ENCODE assay signal across 13 mouse cellular contexts in genomic region chr11:113262062-113262461, GRCm38 (mm10).
A peak's percentile ranks its signal among the peaks of the same experiment; 100 is the strongest.
DNase-seq lines count a peak whose midpoint lies in the region; ATAC-seq lines count a peak whose summit lies in the region.
"Had no signal": no experiment of that assay in that cellular context is flagged by ENCODE, and none has a peak within 500 bp of the region (broad histone marks: within the 10 kb centered on the region; RNA-seq: fewer than 3 reads in every experiment).

No protein-coding gene starts in this region.

- H3K36me3 ChIP-seq in midbrain, embryonic 14.5 days (ENCODE audit: control insufficient read depth, insufficient read depth, low read length), result no peaks in the 10 kb centered on the region
- no peaks in the 10 kb centered on the region for H3K36me3 ChIP-seq in midbrain, embryonic 10.5 days
- H3K36me3 ChIP-seq in forebrain, embryonic 16.5 days (ENCODE audit: control insufficient read depth, insufficient read depth), result no peaks in the 10 kb centered on the region
- H3K36me3 ChIP-seq in stomach, embryonic 15.5 days, result no peaks in the 10 kb centered on the region
- H3K36me3 ChIP-seq: heart, embryonic 10.5 days had no signal

- H3K27me3 ChIP-seq in midbrain, embryonic 14.5 days (ENCODE audit: control insufficient read depth, insufficient read depth, low read length), result no peaks in the 10 kb centered on the region
- 0 out of 2 replicates have a peak, but pooled peaks cover 9% of the 10 kb centered on the region for H3K27me3 ChIP-seq in midbrain, embryonic 10.5 days (ENCODE audit: low read depth, poor library complexity, severe bottlenecking)
- H3K27me3 ChIP-seq in forebrain, embryonic 16.5 days (replicated peaks; ENCODE audit: control insufficient read depth, insufficient read depth, low read length), result no peaks in the 10 kb centered on the region
- H3K27me3 ChIP-seq in stomach, embryonic 15.5 days (replicated peaks), result no peaks in the 10 kb centered on the region

- no peak for ATAC-seq in midbrain, embryonic 14.5 days (ENCODE audit: low FRiP score, low TSS enrichment)
- peak; percentile 61 for ATAC-seq in forebrain, embryonic 16.5 days
- ATAC-seq in stomach, embryonic 15.5 days (ENCODE audit: insufficient read depth, low FRiP score, low read depth), result no peak
- ATAC-seq: intestine, embryonic 16.5 days had no signal

- whole genome bisulfite sequencing in midbrain, embryonic 14.5 days, result 19% methylated on average over 8 of the region's 8 CpGs
- 52% methylated on average over 8 of the region's 8 CpGs for WGBS in midbrain, embryonic 10.5 days
- WGBS in forebrain, embryonic 16.5 days, result 9% methylated on average over 8 of the region's 8 CpGs
- WGBS in stomach, embryonic 15.5 days, result 44% methylated on average over 8 of the region's 8 CpGs

- no peak overlapping the region for H3K9ac ChIP-seq in midbrain, embryonic 14.5 days (replicated peaks; ENCODE audit: low read length)
- 0 out of 2 replicates have a peak overlapping the region, but pooled peaks have one; percentile 8 for H3K9ac ChIP-seq in forebrain, embryonic 16.5 days (replicated peaks; ENCODE audit: low read depth, low read length)
- no peak overlapping the region for H3K9ac ChIP-seq in stomach, embryonic 15.5 days

- no peak overlapping the region for H3K4me3 ChIP-seq in midbrain, embryonic 14.5 days (replicated peaks; ENCODE audit: low read depth, low read length)
- H3K4me3 ChIP-seq in midbrain, embryonic 10.5 days, result no peak overlapping the region
- H3K4me3 ChIP-seq in forebrain, embryonic 16.5 days (replicated peaks; ENCODE audit: low read length), result no peak overlapping the region
- H3K4me3 ChIP-seq in stomach, embryonic 15.5 days (replicated peaks), result no peak overlapping the region
- H3K4me3 ChIP-seq: heart, embryonic 10.5 days; myocyte had no signal

- 0 out of 2 replicates have a peak, but pooled peaks cover 7% of the 10 kb centered on the region for H3K4me1 ChIP-seq in midbrain, embryonic 14.5 days (ENCODE audit: control insufficient read depth, insufficient read depth, low read length)
- H3K4me1 ChIP-seq in midbrain, embryonic 10.5 days, result peaks cover 46% of the 10 kb centered on the region
- peaks cover 26% of the 10 kb centered on the region for H3K4me1 ChIP-seq in forebrain, embryonic 16.5 days (replicated peaks; ENCODE audit: control insufficient read depth, insufficient read depth, low read length)
- H3K4me1 ChIP-seq in stomach, embryonic 15.5 days, result peaks cover 16% of the 10 kb centered on the region; the same call in 1 of the 2 replicates

- no peak overlapping the region for H3K27ac ChIP-seq in midbrain, embryonic 14.5 days (replicated peaks; ENCODE audit: low read depth, low read length)
- no peak overlapping the region; the same call in 1 of the 2 replicates for H3K27ac ChIP-seq in midbrain, embryonic 10.5 days (replicated peaks)
- H3K27ac ChIP-seq in forebrain, embryonic 16.5 days (ENCODE audit: low read length), result 0 out of 2 replicates have a peak overlapping the region, but pooled peaks have one; percentile 43
- H3K27ac ChIP-seq in stomach, embryonic 15.5 days, result peak overlapping the region; percentile 51; the same call in 1 of the 2 replicates
- H3K27ac ChIP-seq: heart, embryonic 10.5 days had no signal

- H3K9me3 ChIP-seq in midbrain, embryonic 14.5 days (ENCODE audit: control insufficient read depth, low read length), result no peaks in the 10 kb centered on the region
- no peaks in the 10 kb centered on the region for H3K9me3 ChIP-seq in midbrain, embryonic 10.5 days (replicated peaks)
- H3K9me3 ChIP-seq in forebrain, embryonic 16.5 days (ENCODE audit: control insufficient read depth, low read length), result no peaks in the 10 kb centered on the region
- no peaks in the 10 kb centered on the region for H3K9me3 ChIP-seq in stomach, embryonic 15.5 days
- H3K9me3 ChIP-seq: heart, embryonic 10.5 days had no signal

- no peak overlapping the region for H3K4me2 ChIP-seq in midbrain, embryonic 14.5 days (ENCODE audit: low read length)
- H3K4me2 ChIP-seq in forebrain, embryonic 16.5 days (ENCODE audit: low read length), result no peak overlapping the region
- H3K4me2 ChIP-seq in stomach, embryonic 15.5 days, result no peak overlapping the region

- peak; percentile 51 to 60 for DNase-seq in cerebellum, postnatal 10 days
- no peak for DNase-seq in cerebellum, postnatal 36 days
- peak; percentile 69 for DNase-seq in midbrain, embryonic 14.5 days
- no peak for DNase-seq in midbrain, embryonic 10.5 days (ENCODE audit: low spot score)
- DNase-seq in kidney, adult 8-10 months, result no peak
- no peak for DNase-seq in left cerebral cortex, adult 9 months (ENCODE audit: low spot score in 2 of 2)
- DNase-seq: kidney, postnatal 36 days; lung, postnatal 14 days had no signal

Comparison
In these comparisons a context has a peak if more than half of its experiments do, and no peak if none do; other contexts are left out.
1. DNase-seq: peak in cerebellum, postnatal 10 days (2 of 2) and midbrain, embryonic 14.5 days (single experiment); none in cerebellum, postnatal 36 days (0 of 2), midbrain, embryonic 10.5 days (single experiment), kidney, adult 8-10 months (0 of 2) and left cerebral cortex, adult 9 months (0 of 2).
2. H3K27ac ChIP-seq: peak in forebrain, embryonic 16.5 days (single experiment) and stomach, embryonic 15.5 days (single experiment); none in midbrain, embryonic 14.5 days (single experiment) and midbrain, embryonic 10.5 days (single experiment).